Mouse (Mus musculus) spleen, embryonic (tissue): ENCODE data around the gene Zfp853.

Source experiments
- CTCF ChIA-PET: fragments of 350-600 bp; sonication (Branson Sonifier 250); formaldehyde crosslinking; loops from one replicate; lab custom pipeline; 2022; lab: Charles Lee

The Zfp853 gene

DNA sequence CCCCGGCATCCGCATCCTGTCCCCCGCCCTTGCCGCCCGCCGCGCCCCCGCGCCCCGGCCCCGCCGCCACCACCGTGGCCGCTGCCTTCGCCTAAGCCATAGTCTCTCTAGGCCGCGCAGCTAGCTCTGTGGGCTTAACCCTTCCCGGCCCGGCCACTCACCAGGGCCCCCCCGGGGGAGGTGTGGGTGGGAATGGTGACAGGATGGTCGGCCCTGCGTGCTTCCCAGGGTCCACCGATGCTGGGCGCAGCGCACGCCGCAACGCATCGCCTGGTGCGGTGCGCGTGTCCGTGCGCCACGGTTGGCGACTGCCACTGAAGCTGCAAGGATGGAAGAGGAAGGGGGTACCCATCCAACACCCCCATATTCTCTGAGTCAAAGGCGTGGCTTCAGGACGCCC lies at the start of gene Zfp853:
Gene Zfp853, minus strand, starts transcription at position 220 of the 400 bp plus-strand sequence.
- CTCF ChIA-PET: no interaction called here

DNA sequence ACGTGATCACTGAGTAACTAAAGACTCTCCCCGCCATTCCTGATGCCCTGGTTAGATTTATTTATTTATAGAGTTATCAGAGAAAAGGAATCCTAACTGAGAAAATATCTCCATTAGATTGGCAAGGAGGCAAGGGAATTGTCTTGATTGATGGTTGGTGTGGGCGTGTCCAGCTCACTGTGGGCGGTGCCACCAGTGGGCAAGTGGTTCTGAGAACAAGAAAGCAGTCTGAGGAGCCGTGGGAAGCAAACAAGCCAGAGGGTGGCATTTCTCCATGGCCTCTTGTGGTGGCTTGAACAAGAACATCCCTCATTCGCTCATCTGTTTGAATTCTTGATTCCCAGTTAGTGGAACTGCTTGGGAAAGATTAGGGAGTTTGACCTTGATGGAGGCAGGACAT lies 46.2 kb upstream of the Zfp853 start:
- CTCF ChIA-PET: no interaction called here

DNA sequence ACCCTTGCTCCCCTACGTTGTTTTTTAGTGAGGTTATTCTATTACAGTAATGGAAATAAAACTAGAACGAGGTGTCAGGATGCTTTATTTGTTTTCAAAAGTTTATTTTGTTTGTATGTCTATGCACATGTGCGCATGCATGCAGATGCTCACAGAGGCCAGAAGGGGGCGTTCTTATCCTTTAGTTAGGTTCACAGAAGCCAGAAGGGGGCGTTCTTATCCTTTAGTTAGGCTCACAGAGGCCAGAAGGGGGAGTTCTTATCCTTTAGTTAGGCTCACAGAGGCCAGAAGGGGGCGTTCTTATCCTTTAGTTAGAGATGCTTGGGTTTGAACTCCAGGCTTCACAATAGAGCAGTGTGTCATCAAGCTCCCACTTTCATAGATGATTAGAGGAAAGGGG lies 43.1 kb upstream of the Zfp853 start:
- CTCF ChIA-PET: interaction anchor here (0.7 kb wide), 1 partner anchor 27 kb away, joined by 3 read pairs; no protein-coding TSS in a partner anchor

DNA sequence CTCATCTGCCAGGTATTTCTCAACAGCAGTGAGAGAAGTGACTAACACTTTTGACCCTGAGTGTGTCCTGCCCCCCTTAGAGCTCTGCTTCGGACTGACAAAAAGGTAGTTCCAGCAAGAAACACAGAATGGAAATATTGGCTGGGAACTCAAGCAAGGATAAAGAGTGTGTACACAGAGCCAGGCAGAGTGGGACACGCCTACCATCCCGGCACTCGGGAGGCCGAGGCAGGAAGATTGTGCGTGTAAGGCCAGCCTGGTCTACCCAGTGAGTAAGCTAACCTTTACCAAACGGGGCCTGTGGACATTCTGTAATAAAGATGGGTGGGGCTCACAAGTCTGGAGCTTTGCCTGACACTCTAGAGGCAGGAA lies 41.7 kb upstream of the Zfp853 start:
- CTCF ChIA-PET: no interaction called here

GRCm38 (mm10) chr5:143334418-143335088 lies 41.1 kb upstream of the Zfp853 start:
- CTCF ChIA-PET: no interaction called here

DNA sequence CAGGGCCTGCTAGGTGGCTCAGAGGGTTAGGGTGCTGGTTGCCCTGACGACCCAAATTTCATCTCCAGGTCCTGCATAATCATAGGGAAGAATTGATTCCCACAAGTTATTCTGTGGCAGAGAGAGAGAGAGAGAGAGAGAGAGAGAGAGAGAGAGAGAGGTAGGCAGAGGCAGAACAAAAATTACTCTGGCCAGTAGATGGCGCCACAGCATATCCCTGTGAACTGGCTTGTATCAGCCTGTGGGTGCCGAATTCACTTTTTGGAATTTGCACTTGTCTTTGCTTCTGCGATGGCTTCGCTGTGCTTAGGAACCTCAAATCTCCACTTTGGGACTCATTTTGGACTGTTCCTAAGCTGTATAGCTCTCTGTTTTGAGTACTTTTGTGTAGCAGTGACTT lies 40.4 kb upstream of the Zfp853 start:
- CTCF ChIA-PET: no interaction called here

DNA sequence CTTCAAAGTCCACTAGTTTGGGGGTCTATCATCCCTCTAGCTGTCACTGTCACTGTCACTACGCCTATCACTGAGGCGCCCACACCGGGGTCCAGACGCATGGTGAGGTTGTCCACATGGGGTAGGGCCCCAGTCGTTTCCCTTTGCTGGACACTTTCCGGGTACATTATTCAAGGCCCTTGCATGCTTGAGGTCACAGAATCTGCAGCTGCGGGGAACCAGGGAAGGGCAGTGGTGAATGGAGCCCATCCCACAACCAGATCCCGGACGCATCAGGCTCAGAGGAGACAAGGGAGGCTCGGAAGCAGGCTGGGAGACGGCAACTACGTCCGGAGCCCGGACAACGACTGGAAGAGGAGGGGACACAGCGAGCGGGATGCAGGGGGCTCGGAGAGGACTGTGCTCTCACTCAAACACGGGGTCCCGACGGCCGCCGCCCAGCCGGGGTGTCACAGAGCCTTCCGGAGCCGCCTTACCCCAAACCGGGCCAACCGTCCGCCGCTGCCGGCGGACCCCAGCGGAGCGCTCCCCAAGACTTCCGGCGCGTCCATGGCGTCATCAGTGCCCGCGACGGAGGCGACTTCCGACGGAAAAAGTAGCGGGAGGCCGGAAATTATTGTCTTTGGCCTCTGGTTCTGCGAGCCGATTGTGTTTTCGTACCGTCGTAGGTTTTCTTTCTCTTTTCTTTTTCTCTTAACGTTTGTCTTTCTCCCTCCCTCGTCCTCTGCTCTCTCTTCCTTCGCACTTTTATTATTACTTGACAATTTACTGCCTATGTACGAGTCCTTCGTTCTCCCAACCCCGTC lies 35.5 kb upstream of the Zfp853 start, which contains the start of gene Zdhhc4:
Gene Zdhhc4, minus strand, starts transcription at position 567 of the 806 bp plus-strand sequence.
- CTCF ChIA-PET: interaction anchor here (1.3 kb wide), 1 partner anchor 15 kb away, joined by 7 read pairs; no protein-coding TSS in a partner anchor

DNA sequence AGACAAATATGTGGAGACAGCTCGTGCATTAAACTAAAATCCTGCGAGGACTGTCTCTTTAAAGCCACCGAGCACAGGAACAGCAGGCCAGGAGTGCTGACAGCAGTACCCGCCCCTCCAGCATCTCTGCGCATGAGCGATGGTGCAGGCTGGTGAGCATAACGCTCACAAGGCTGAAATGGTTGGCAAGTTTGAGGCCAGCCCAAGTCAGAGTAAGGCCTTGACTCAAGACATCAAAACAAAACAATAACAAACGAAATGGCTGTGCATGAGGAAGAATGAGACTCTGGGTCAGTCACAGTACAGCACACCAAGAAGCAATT lies 23.8 kb upstream of the Zfp853 start:
- CTCF ChIA-PET: no interaction called here

GRCm38 (mm10) chr5:143316605-143317287 lies 23.3 kb upstream of the Zfp853 start:
- CTCF ChIA-PET: no interaction called here

DNA sequence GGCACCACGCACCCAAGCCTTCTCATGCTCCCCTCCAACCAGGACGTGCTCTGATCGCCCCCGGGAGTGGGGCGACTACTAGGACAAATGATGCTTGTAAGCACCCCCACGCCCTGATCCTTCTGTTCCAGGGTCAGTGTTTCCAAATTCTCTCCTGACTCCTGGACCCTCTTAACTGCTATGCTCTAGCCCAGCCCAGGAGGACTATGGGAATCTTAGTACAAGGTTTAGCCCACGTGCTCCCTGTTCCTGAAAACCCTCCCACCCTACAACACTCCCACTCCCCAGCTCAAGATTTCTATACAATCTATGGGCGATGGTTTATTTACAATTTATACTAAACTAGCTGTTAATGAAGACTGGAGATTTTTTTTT lies 22.1 kb upstream of the Zfp853 start:
- CTCF ChIA-PET: no interaction called here

DNA sequence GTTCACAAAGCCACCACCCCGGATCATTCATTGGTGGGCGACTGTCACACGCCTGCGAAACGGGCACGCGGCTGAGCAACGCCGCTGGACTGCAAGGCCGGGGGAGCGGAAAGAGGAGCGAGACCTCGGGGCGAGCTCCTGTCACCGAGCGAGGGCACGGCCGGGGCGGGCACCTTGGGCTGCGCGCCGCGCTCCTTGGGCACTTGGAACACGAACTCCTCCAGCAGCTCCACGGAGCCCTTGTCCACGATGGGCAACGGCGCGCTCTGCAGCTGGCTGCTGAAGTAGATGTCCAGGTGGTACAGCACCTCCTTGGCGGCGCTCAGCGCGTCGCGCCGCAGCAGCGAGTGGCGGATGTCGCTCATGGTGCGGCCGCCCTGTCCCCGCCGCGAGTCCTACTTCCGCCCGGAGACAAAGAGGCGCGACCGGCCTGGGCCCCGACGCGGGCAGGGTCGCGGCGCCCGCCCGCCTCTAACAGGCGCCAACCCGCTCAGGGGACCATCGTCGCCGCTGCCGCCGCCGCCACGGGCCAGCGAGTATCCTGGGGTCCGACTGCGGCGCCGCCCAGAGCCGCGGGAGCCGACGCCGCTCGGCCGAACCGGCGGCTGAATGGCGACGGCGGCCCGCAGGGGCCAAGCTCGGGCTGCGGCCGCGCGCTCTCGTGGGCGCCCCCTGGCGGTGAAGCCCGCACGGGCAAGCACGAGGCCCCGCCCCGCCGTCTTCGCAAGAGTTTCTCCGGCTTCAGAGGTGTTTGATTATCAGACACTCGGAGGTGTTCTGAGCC lies 21.5 kb upstream of the Zfp853 start, which contains the start of gene E130309D02Rik:
Gene E130309D02Rik, minus strand, starts transcription at position 631 of the 784 bp plus-strand sequence.
- CTCF ChIA-PET: interaction anchor here (1.6 kb wide), 1 partner anchor 14 kb away, joined by 7 read pairs; the partner anchor contains the start of gene Zdhhc4

- CTCF ChIA-PET: interaction anchor here (1.6 kb wide), 1 partner anchor 15 kb away, joined by 7 read pairs; the partner anchor contains the start of gene Zdhhc4
Measured at GRCm38 (mm10) chr5:143314183-143314729, 20.8 kb upstream of the Zfp853 start.

DNA sequence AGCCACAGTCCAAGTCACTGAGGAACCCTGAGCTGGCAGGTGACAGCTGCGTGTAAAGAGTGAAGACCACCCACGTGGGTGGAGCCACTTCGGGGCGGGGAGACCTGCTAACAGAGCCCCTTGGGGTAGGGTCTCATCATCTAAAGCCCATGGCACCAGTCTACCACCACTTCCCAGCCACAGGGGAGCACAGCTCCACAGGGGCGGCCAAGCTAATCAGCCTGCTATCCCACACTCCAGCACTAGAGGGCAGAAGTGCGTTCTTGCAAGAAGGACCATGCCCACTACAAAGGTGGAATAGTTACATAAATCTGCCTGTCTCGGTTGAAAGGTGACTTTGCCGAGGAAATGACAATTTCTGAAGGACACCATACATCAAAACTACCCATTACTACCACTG lies 18.5 kb upstream of the Zfp853 start:
- CTCF ChIA-PET: no interaction called here

DNA sequence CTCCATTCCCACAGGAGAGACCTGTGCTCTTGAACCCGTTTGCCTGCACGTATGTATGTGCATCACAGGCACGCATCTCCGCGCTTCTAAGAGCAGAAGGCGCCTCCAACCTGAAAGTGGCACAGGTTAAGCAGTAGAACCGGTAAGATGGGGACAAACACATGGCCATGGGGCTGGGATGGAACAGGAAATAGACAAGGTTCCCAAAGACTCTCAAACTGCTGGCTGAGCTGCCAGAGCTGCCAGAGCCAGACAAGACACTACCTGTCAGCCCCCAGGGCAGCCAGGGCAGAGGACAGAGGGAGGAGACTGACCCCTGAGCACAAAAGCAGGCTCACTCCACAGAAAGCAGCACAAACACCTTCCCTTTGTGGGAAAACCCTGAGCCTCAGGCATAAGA lies 16.5 kb upstream of the Zfp853 start:
- CTCF ChIA-PET: no interaction called here

GRCm38 (mm10) chr5:143308825-143309224 lies 15.4 kb upstream of the Zfp853 start:
- CTCF ChIA-PET: no interaction called here

DNA sequence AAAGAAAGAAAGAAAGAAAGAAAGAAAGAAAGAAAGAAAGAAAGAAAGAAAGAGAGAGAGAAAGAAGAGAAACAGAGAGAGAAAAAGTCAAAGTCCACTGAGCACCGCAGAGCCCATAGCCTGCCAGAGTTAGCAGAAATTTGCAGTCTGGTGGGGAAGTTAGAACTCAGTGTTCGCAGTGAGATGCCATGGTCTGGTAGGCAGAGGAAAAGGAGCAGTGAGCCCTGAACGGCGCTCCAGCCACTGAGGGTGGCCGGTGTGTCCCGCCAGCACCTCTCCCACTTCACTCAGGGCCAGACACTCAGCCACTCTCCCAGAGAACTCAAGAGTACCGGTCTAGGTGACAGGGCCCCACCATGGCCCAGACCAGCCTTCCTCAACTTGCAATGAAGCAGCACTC lies 10.8 kb upstream of the Zfp853 start:
- CTCF ChIA-PET: interaction anchor here (0.7 kb wide), 1 partner anchor 9 kb away, joined by 3 read pairs; no protein-coding TSS in a partner anchor

DNA sequence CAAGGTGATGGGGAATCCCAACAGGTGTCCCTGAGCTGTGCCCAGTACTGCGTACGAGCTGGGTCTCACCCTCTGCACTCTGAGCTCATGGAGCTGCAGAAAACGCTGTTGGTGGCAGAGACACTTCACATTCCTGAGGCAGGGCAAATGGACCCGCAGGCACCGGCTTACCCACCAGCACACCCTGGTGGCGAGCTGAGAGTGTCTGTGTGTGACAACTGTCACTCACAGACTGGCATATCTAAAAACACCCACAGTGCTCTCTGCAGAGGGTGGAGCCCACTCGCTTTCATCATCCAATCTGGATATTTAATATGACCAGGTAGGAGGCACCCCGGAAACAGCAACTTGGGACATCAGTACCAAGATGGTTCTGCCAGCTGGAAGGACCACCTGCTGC lies 7.9 kb upstream of the Zfp853 start:
- CTCF ChIA-PET: no interaction called here

DNA sequence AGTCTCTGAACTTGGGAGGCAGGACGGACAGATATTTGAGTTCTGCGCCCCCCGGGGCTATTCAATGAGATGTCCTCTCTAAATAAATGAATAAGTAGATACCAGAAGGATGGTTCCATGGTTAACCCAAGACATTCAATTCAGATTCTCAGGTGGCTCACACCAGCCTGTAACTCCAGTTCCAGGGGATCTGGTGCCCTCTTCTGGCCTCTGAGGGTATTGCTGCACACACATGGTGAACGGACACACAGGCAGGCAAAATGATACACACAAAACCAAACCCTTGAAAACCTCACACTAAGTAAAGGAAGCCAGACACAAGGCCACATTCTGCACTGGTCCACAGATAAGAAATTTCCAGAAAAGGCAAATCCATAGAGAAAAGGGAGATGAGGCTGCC lies 6.3 kb upstream of the Zfp853 start:
- CTCF ChIA-PET: no interaction called here

DNA sequence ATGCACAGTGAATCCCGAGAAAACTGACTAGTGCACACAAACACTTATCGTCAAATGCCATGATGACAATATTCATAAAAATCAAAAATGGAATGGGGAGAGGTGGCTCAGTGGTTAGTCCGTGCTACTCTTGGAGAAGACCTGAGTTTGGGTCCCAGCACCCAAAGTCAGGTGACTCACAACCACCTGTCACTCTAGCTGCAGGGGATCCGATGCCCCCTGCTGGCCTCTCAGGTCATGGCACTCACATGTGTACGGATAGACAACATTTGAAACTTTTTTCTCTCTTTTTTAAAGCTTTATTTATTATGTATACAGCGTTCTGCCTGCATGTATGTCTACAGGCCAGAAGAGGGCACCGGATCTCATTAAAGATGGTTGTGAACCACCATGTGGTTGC lies 5.0 kb upstream of the Zfp853 start:
- CTCF ChIA-PET: no interaction called here

- CTCF ChIA-PET: no interaction called here
Measured at GRCm38 (mm10) chr5:143297986-143298385, 4.6 kb upstream of the Zfp853 start.

DNA sequence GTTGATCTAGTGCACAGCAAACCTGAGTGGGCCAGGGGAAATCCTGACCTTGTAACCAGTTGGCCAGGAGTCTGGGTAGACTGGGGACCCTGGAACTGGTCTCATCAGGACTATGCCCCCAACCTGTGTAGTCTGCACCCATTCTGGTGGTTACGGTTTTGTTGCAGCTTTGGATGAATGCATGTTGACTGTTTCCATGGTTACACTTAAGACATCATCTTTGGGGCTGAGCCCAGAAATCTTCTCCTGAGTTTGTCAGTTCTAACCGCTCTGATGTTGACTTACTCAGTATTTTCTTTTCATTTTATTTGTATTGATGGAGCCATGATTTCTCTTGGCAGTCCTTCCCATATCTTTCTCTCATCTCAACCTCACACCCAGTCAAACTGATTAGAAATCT lies 1.9 kb upstream of the Zfp853 start:
- CTCF ChIA-PET: no interaction called here
